Mouse (Mus musculus): ENCODE results near the gene Snx7.

Gene Snx7

GRCm38 (mm10) chr3:117814218-117814617, 54.5 kb downstream of the Snx7 start:
- DNase-seq (ENCODE audit: low spot score) = no peak

- no peak for DNase-seq (ENCODE audit: low spot score)
These were observed 56.6 kb downstream of the Snx7 start for GRCm38 (mm10) chr3:117812135-117812534.

GRCm38 (mm10) chr3:117805782-117806181, 63.0 kb downstream of the Snx7 start:
- DNase-seq (ENCODE audit: low spot score) = no peak

- no peak for DNase-seq (ENCODE audit: low spot score)
These were observed 74.2 kb downstream of the Snx7 start for GRCm38 (mm10) chr3:117794501-117794900.

DNA sequence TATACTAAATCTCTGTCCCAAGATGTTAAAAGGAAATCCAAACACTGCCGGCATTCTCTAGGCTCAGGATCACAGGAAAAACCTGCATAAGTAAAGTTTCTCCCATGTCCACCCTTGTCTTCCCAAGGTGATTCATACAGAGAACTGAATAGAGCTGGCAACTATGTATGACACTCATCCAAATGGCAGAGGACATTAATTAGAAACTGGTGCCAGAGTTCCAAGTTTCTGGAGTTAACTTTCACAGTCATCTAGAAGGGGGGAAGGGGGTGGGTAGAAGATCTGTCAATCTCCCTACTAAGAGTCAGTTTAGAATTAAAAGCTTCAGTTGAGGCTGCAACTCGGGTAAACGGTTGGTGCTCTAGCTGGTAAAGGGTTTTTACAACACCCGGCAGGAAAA, 76.8 kb downstream of the Snx7 start:
- no peak for DNase-seq (ENCODE audit: low spot score)

DNA sequence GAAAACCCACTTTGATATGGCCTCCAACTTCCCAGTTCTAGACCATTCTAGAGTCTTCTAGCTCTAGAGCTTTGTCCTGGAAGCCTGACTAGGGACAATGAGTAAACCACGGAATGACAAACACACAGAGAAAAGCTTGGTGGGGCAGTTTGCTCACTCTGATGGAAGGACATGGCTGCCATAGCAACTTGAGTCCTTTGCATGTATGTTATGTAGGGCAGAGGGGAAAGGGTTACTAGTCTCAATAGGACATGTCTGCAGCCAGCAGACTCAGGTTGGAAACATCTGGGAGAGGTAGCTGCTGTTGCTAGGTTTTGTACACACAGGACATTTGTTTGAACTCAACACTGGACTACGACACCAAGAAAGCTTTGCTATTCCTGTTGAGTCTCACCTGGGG, 77.5 kb downstream of the Snx7 start:
- no peak for DNase-seq (ENCODE audit: low spot score)

DNA sequence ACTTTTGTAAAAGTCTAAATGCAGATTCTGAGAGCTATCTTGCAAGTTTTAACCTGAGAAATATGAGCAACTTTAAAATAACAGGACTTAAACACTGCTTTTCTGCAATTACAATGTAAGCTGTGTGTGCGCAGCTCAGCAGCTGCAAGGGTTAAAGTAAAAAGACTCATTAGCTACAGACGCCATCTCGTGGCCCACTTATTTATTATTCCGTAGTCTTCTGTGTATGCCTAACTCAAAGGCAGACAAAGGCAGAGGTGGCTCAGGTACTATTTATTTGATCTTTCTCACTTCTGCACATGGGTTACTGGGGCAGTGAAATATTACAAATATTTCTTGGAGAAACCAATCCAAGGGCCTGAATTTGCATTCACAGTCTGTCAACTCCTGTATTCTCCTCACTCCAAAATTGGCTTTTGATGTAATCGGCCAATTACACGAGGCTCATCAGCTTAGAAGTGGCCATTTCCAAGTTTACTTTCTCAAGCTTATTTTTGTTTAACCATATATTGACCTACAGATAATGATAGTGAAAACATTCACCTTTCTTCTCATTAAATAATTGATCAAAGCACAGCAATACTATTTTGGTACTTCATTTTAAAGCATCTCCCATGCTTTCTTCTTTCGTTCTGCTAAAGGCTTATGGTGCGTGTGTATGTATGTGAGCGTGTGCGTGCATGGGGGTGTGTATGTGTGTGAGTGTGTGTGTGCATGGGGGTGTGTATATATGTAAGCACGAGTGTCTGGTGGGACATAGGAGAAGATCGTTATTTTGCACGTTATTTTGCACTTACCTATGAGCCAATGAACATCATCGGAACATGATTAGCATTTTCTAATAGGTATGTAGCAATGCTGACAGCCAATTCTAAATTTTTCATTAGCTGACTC, 79.7 kb downstream of the Snx7 start:
- no peak for DNase-seq (ENCODE audit: low spot score)

- no peak for DNase-seq (ENCODE audit: low spot score)
These were observed 81.5 kb downstream of the Snx7 start for GRCm38 (mm10) chr3:117787247-117787646.

GRCm38 (mm10) chr3:117752151-117752757, 116.5 kb downstream of the Snx7 start:
- no peak for DNase-seq (ENCODE audit: low spot score)

DNA sequence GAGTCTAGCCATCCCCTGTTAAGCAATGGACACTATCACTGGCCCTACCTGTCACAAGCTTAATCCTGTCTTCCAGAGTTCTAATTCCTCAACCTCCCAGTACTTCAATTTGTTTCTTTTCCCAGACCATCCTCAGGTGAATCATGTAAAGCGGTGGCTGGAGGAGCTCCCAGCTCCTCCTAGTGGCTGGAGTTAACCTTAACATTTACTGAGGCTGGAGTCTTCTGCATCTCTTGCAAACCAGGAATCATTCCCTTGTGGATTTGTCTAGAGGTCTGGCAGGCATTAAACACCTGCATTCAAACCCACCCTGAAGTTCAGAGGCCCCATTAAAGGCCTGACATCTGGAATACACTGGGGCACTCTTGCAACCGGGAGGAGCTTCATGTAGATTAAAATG, 117.1 kb downstream of the Snx7 start:
- DNase-seq (ENCODE audit: low spot score) = no peak

GRCm38 (mm10) chr3:117749256-117749655, 119.5 kb downstream of the Snx7 start:
- DNase-seq (ENCODE audit: low spot score) = no peak

GRCm38 (mm10) chr3:117739760-117740159, 129.0 kb downstream of the Snx7 start:
- DNase-seq (ENCODE audit: low spot score) = no peak

DNA sequence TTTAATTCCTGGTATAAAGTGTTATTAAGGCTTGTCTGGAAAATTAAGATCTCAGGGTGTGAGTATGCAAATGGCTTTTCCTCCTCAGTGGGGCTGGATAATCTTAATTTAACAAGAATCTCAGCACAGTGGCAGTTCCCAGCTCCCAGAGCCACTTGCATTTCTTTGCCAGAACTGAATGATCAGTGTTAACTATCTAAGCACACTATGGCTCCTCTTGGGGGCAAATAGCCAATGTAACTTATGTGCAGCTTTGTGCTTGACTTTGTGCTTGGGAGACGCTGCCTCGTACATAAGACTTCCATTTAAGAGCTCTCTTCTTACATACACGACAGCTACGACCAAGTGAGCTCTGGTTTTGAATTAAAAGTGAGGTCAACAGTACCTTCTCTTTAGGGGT, 136.1 kb downstream of the Snx7 start:
- DNase-seq (ENCODE audit: low spot score) = no peak
